Mouse (Mus musculus) testis, adult 2 months (tissue): ENCODE measurements around the gene Gm47791.

Source experiments
- CTCF ChIP-seq: fragments of 200-500 bp; IDR thresholded peaks from 2 replicates; pipeline ENCODE4 v1.5.1; 2012; ENCODE audit warnings: low read depth, mild to moderate bottlenecking, inconsistent platforms, low read length, moderate library complexity; ENCODE audit not compliant: control insufficient read depth, insufficient read depth, insufficient replicate concordance
- POLR2A ChIP-seq: fragments of 200-500 bp; IDR thresholded peaks from 2 replicates; pipeline ENCODE4 v1.6.1; 2012; ENCODE audit warnings: low read depth, mild to moderate bottlenecking, inconsistent platforms, low read length, moderate library complexity; ENCODE audit not compliant: control insufficient read depth

DNA sequence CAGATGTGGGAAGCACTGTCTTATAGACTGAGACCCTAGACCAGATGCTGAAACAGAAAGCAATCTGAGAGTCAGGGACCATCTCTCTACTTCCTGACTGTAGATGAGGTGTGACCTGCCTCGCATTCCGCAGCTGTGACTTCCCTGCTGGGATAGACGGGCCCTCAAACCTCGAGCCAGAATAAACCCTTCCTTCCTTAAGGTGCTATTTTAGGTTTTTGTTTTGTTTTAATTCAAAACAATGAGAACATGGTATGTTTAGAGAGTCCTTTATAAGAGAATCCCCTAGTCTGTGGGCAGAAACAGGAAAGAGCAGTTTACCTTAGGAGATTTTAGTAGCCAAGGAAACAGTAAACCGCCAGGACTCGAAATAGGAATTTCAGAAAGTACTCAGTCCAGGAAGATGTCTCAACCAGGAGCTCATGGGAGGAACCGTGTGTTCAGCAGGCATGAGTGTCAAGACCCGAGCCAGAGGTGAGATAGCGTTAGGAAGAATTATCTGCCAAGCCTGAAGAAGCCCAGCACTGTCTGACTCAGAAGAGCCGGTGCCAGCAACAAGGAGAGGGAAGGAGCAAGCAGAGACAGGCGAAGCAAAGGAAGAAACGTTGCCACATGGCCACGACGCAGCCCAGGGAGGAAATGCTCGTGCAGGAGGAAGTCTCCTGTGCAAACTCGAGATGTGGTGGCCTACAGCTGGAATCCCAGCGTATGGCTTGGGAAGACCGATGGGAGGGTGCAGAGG is 24.8 kb upstream of the Gm47791 start:
- TF ChIP-seq CTCF (no peak), POLR2A (no peak)
